Mouse (Mus musculus): Measurements from ENCODE around the gene Gm3880. TPM values are rescaled to one million over a fixed set of nuclear protein-coding genes. Genes with fewer than 3 reads are reported as not detected.
"Not testable (repeated sequence)": the region's sequence is repeated elsewhere in the genome, so short reads cannot be mapped to it uniquely, and the experiment has no call there.

Gm3880 gene
- polyA plus RNA-seq (2015; fragmentation: Nextera tagmentation; extraction: Ambion mirVana) = not detected in 2 replicates

DNA sequence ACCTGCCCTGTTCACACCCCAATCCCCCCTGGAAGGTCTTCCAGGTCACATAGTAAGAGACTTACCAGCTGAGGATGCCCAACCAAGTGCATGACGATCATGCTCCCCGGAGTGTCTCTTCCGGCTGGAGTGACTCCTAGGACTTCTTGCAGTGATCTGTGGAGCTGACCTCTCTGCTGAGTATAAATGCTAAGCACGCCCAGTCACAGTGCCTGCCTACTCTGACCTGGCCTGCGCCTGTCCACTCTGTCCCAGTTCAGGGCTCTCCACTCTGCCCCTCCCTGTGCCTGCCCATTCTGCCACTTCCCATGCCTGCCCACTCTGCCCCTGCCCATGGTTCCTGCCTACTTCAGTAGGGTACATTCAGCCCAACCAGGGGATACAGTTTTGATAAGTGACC is at the start of gene Gm3880:
Gene Gm3880 (minus strand): TSS at position 101 of the 400 bp plus-strand sequence.
- H3K4me1 ChIP-seq (ENCODE audit: control insufficient read depth, insufficient read depth, low read depth, low read length); H3K27ac ChIP-seq (ENCODE audit: low read depth, low read length); H3K36me3 ChIP-seq (ENCODE audit: control insufficient read depth, insufficient read depth, low read length); H3K4me2 ChIP-seq (ENCODE audit: low read length); H3K4me3 ChIP-seq (ENCODE audit: low read length); H3K9me3 ChIP-seq (ENCODE audit: control insufficient read depth, low read length); H3K9ac ChIP-seq (ENCODE audit: low read depth, low read length); H3K27me3 ChIP-seq (replicated peaks; ENCODE audit: control insufficient read depth, insufficient read depth, low read length); ATAC-seq: not testable (repeated sequence)
- 79% methylated on average over 4 of the region's 5 CpGs for WGBS

DNA sequence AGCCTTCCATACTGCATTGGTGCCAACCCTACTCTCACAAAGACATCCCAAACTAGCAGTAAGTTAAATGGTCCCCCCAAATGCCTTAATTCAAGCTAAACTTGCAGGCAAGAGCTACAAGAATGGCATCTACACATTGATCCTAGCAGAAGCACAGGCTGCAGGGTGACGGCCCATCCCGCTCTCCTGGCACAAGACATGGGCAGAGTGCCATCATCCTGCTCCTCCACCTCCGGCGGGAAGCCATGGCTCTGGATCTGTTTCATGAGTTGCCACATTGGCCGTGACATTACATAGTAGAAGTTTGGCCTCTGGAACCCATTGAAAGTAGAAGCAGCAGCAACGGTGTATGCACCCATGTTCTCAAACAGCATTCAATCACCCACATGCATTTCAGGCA is 37.5 kb upstream of the Gm3880 start:
- not testable (repeated sequence) for H3K9ac ChIP-seq (ENCODE audit: low read depth, low read length); H3K36me3 ChIP-seq (ENCODE audit: control insufficient read depth, insufficient read depth, low read length); H3K9me3 ChIP-seq (ENCODE audit: control insufficient read depth, low read length); H3K4me1 ChIP-seq (ENCODE audit: control insufficient read depth, insufficient read depth, low read depth, low read length); ATAC-seq; H3K4me2 ChIP-seq (ENCODE audit: low read length); H3K27me3 ChIP-seq (replicated peaks; ENCODE audit: control insufficient read depth, insufficient read depth, low read length); H3K27ac ChIP-seq (ENCODE audit: low read depth, low read length); H3K4me3 ChIP-seq (ENCODE audit: low read length)
- WGBS = 87% methylated on average over 6 of the region's 6 CpGs

GRCm38 (mm10) chrX:102707535-102707934 is 20.8 kb upstream of the Gm3880 start, which contains the start of the genes Gm9112 and Dmrtc1b:
Gene Gm9112, minus strand, starts transcription at chrX:102707635.
Gene Dmrtc1b, plus strand, starts transcription at chrX:102707865.
- H3K4me3 ChIP-seq (ENCODE audit: low read length); H3K4me1 ChIP-seq (ENCODE audit: control insufficient read depth, insufficient read depth, low read depth, low read length); H3K4me2 ChIP-seq (ENCODE audit: low read length); H3K27me3 ChIP-seq (replicated peaks; ENCODE audit: control insufficient read depth, insufficient read depth, low read length); H3K9ac ChIP-seq (ENCODE audit: low read depth, low read length); ATAC-seq; H3K9me3 ChIP-seq (ENCODE audit: control insufficient read depth, low read length); H3K27ac ChIP-seq (ENCODE audit: low read depth, low read length); H3K36me3 ChIP-seq (ENCODE audit: control insufficient read depth, insufficient read depth, low read length): not testable (repeated sequence)
- 88% methylated on average over 6 of the region's 10 CpGs for WGBS

DNA sequence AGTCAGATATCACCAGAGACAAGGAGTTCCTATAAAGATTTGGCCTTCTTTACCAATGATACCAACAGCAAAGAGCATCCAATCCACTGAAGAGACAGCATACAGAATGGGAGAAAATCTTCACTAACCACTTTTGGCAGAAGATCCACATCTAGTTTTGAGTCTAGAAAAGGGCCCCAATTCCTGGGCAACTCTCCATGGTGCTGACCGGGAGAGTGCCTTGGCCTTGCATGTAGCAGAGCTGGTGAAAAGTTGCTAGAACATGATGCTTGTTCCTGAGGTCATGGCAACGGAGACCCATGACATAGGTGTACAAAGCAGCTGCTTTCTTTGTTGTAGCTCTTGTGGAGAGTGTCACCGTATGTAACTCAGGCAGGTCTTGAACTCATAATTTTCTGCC is 13.9 kb upstream of the Gm3880 start:
- not testable (repeated sequence) for H3K36me3 ChIP-seq (ENCODE audit: control insufficient read depth, insufficient read depth, low read length); H3K4me3 ChIP-seq (ENCODE audit: low read length); H3K9me3 ChIP-seq (ENCODE audit: control insufficient read depth, low read length); H3K27me3 ChIP-seq (replicated peaks; ENCODE audit: control insufficient read depth, insufficient read depth, low read length); H3K4me1 ChIP-seq (ENCODE audit: control insufficient read depth, insufficient read depth, low read depth, low read length); H3K4me2 ChIP-seq (ENCODE audit: low read length); H3K27ac ChIP-seq (ENCODE audit: low read depth, low read length); H3K9ac ChIP-seq (ENCODE audit: low read depth, low read length); ATAC-seq
- 73% methylated on average over 3 of the region's 3 CpGs for WGBS

GRCm38 (mm10) chrX:102689252-102689651 is 2.5 kb upstream of the Gm3880 start:
- H3K36me3 ChIP-seq (ENCODE audit: control insufficient read depth, insufficient read depth, low read length); H3K4me3 ChIP-seq (ENCODE audit: low read length); H3K9me3 ChIP-seq (ENCODE audit: control insufficient read depth, low read length); H3K27ac ChIP-seq (ENCODE audit: low read depth, low read length); H3K4me1 ChIP-seq (ENCODE audit: control insufficient read depth, insufficient read depth, low read depth, low read length); H3K9ac ChIP-seq (ENCODE audit: low read depth, low read length); H3K4me2 ChIP-seq (ENCODE audit: low read length); H3K27me3 ChIP-seq (replicated peaks; ENCODE audit: control insufficient read depth, insufficient read depth, low read length): not testable (repeated sequence)
- WGBS = 11% methylated on average over 3 of the region's 4 CpGs
- ATAC-seq = peak; percentile 72

DNA sequence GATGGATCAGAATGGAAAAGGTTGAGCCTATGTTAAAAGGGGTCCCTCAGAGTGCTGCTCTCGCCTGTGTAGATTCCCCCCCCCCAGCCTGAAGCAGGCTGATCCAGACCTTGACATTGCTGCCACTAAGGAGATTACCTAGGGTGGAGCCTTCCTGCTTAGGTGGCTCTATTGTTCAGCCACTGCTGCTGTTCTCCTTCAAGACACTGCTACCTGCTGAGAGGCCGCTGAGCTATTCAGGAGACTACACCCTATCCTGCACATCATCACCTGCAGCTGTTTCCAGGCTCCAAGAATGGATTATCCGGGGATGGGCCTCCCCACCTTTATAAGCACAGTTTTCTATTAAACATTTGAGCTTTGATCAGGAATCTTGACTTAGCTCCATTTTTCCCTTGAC is 2.1 kb downstream of the Gm3880 start:
- 63% methylated on average over 3 of the region's 3 CpGs for WGBS
- ATAC-seq; H3K9me3 ChIP-seq (ENCODE audit: control insufficient read depth, low read length); H3K4me2 ChIP-seq (ENCODE audit: low read length); H3K4me1 ChIP-seq (ENCODE audit: control insufficient read depth, insufficient read depth, low read depth, low read length); H3K9ac ChIP-seq (ENCODE audit: low read depth, low read length); H3K36me3 ChIP-seq (ENCODE audit: control insufficient read depth, insufficient read depth, low read length); H3K4me3 ChIP-seq (ENCODE audit: low read length); H3K27ac ChIP-seq (ENCODE audit: low read depth, low read length); H3K27me3 ChIP-seq (replicated peaks; ENCODE audit: control insufficient read depth, insufficient read depth, low read length): not testable (repeated sequence)

GRCm38 (mm10) chrX:102666641-102667040 is 20.1 kb downstream of the Gm3880 start:
- no peak overlapping the region for H3K9ac ChIP-seq (ENCODE audit: low read depth, low read length)
- no peak for ATAC-seq
- no peak overlapping the region for H3K4me2 ChIP-seq (ENCODE audit: low read length)
- WGBS = 82% methylated on average over 2 of the region's 2 CpGs
- H3K27ac ChIP-seq (ENCODE audit: low read depth, low read length) = no peak overlapping the region
- no peak overlapping the region for H3K4me3 ChIP-seq (ENCODE audit: low read length)
- 0 out of 2 replicates have a peak, but pooled peaks cover 2% of the 10 kb centered on the region for H3K27me3 ChIP-seq (replicated peaks; ENCODE audit: control insufficient read depth, insufficient read depth, low read length)
- H3K36me3 ChIP-seq (ENCODE audit: control insufficient read depth, insufficient read depth, low read length) = no peaks in the 10 kb centered on the region
- H3K9me3 ChIP-seq (ENCODE audit: control insufficient read depth, low read length) = no peaks in the 10 kb centered on the region
- H3K4me1 ChIP-seq (ENCODE audit: control insufficient read depth, insufficient read depth, low read depth, low read length) = no peaks in the 10 kb centered on the region

- Histone ChIP-seq H3K27me3 (replicated peaks; ENCODE audit: control insufficient read depth, insufficient read depth, low read length) (no peaks in the 10 kb centered on the region), H3K4me2 (ENCODE audit: low read length) (no peak overlapping the region), H3K36me3 (ENCODE audit: control insufficient read depth, insufficient read depth, low read length) (no peaks in the 10 kb centered on the region), H3K4me3 (ENCODE audit: low read length) (no peak overlapping the region), H3K27ac (ENCODE audit: low read depth, low read length) (no peak overlapping the region), H3K9me3 (ENCODE audit: control insufficient read depth, low read length) (no peaks in the 10 kb centered on the region), H3K4me1 (ENCODE audit: control insufficient read depth, insufficient read depth, low read depth, low read length) (no peaks in the 10 kb centered on the region), H3K9ac (ENCODE audit: low read depth, low read length) (no peak overlapping the region)
- ATAC-seq = no peak
- 8% methylated on average over 3 of the region's 3 CpGs for WGBS
Measured at GRCm38 (mm10) chrX:102660712-102661111, 26.1 kb downstream of the Gm3880 start.

DNA sequence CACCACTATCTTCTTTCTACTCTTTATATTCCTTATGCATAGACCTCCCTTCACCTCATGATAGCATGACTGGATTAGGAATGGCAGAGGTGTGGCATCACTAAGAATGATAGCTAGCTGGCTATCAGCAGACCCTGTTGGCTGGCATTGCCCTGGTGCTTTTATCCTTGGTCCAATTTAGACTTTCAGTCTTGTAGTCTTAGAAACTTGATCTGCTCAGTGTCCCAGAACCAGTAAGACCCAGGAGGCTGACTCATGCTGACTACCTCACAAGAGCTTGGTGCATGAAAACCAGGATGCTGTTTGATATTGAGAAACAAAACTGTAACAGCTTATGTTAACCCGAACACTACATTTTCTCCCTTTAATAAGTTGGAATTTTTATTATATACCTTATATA is 41.1 kb downstream of the Gm3880 start:
- H3K4me2 ChIP-seq (ENCODE audit: low read length) = no peak overlapping the region
- H3K27ac ChIP-seq (ENCODE audit: low read depth, low read length) = no peak overlapping the region
- H3K27me3 ChIP-seq (replicated peaks; ENCODE audit: control insufficient read depth, insufficient read depth, low read length) = peaks cover 8% of the 10 kb centered on the region
- no peak for ATAC-seq
- H3K4me1 ChIP-seq (ENCODE audit: control insufficient read depth, insufficient read depth, low read depth, low read length) = peaks cover 3% of the 10 kb centered on the region; the same call in 1 of the 2 replicates
- no peak overlapping the region for H3K4me3 ChIP-seq (ENCODE audit: low read length)
- 93% methylated on average over 1 of the region's 1 CpGs for WGBS
- H3K36me3 ChIP-seq (ENCODE audit: control insufficient read depth, insufficient read depth, low read length) = no peaks in the 10 kb centered on the region
- no peaks in the 10 kb centered on the region for H3K9me3 ChIP-seq (ENCODE audit: control insufficient read depth, low read length)
- no peak overlapping the region for H3K9ac ChIP-seq (ENCODE audit: low read depth, low read length)

DNA sequence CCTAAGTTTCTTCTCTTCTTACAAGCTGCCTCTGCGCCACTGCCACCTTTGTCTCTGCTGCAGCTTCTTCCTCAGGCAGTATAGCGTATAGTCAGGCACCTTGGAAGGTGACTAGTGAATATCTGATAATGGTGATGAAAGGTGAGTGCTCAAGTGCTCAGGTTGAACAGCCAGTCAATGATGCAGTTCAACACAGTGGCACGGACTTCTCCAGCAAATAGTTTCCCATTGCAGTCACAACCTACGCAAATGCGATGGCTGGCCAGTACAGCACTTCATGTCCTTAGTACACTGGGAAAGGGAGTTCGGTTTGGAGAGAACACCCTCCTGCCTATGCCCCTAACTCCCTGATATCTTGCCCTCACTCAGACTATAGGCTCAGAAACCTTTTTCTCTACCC is 41.6 kb downstream of the Gm3880 start:
- H3K4me3 ChIP-seq (ENCODE audit: low read length) = no peak overlapping the region
- H3K9ac ChIP-seq (ENCODE audit: low read depth, low read length) = no peak overlapping the region
- 51% methylated on average over 6 of the region's 6 CpGs for WGBS
- H3K4me2 ChIP-seq (ENCODE audit: low read length) = peak overlapping the region; percentile 68
- H3K4me1 ChIP-seq (ENCODE audit: control insufficient read depth, insufficient read depth, low read depth, low read length) = peaks cover 3% of the 10 kb centered on the region; the same call in 1 of the 2 replicates
- no peak for ATAC-seq
- H3K27me3 ChIP-seq (replicated peaks; ENCODE audit: control insufficient read depth, insufficient read depth, low read length) = peaks cover 8% of the 10 kb centered on the region
- no peaks in the 10 kb centered on the region for H3K36me3 ChIP-seq (ENCODE audit: control insufficient read depth, insufficient read depth, low read length)
- no peaks in the 10 kb centered on the region for H3K9me3 ChIP-seq (ENCODE audit: control insufficient read depth, low read length)
- H3K27ac ChIP-seq (ENCODE audit: low read depth, low read length) = no peak overlapping the region

Data from hindbrain, embryonic 16.5 days (tissue).